Mouse (Mus musculus) stomach, postnatal 0 days (tissue): ENCODE data around the gene Sez6l2. TPM values are rescaled to one million over a fixed set of nuclear protein-coding genes. Genes with fewer than 3 reads are reported as not detected.
A peak's percentile ranks its signal among the peaks of the same experiment; 100 is the strongest.

ENCODE experiments used
- ATAC-seq: fragments of 200-750 bp; cut with Nextera tagmentation; 2 replicates; pipeline ENCODE4 v1.8.0; 2017; ENCODE audit not compliant: low FRiP score, low TSS enrichment
- DNase-seq: peaks from one replicate; pipeline ENCODE4 v3.0.0-alpha.2; 2016; ENCODE audit warnings: low spot score
- H3K27ac ChIP-seq: fragments of 300-500 bp; sonication (generic); replicated peaks from 2 replicates; pipeline ENCODE4 v1.5.1; 2014; ENCODE audit warnings: mild to moderate bottlenecking, control low read depth
- H3K27me3 ChIP-seq: fragments of 300-500 bp; sonication (generic); 2 replicates; pipeline ENCODE4 v1.6.1; 2014; ENCODE audit warnings: low read length; ENCODE audit not compliant: control insufficient read depth, insufficient read depth
- H3K36me3 ChIP-seq: fragments of 300-500 bp; sonication (generic); 2 replicates; pipeline ENCODE4 v1.6.1; 2014; ENCODE audit warnings: low read length, mixed read lengths; ENCODE audit not compliant: control insufficient read depth, insufficient read depth
- H3K4me1 ChIP-seq: fragments of 300-500 bp; sonication (generic); replicated peaks from 2 replicates; pipeline ENCODE4 v1.6.1; 2014; ENCODE audit warnings: antibody characterized with exemption; ENCODE audit not compliant: control insufficient read depth, insufficient read depth
- H3K4me2 ChIP-seq: fragments of 300-500 bp; sonication (generic); replicated peaks from 2 replicates; pipeline ENCODE4 v1.6.1; 2014; ENCODE audit warnings: low read depth, mild to moderate bottlenecking, control low read depth, moderate library complexity
- H3K4me3 ChIP-seq: fragments of 300-500 bp; sonication (generic); 2 replicates; pipeline ENCODE4 v1.5.1; 2014; ENCODE audit warnings: low read depth, low read length, control low read depth
- H3K9ac ChIP-seq: fragments of 300-500 bp; sonication (generic); 2 replicates; pipeline ENCODE4 v1.6.1; 2014; ENCODE audit warnings: mild to moderate bottlenecking, low read length, control low read depth, mixed read lengths
- H3K9me3 ChIP-seq: fragments of 300-500 bp; sonication (generic); 2 replicates; pipeline ENCODE4 v1.6.1; 2016; ENCODE audit warnings: low read length; ENCODE audit not compliant: control insufficient read depth
- CTCF ChIP-seq: IDR thresholded peaks from 2 replicates; pipeline ENCODE4 v1.5.1; 2016; ENCODE audit warnings: antibody characterized with exemption, low read depth, mild to moderate bottlenecking, moderate library complexity
- EP300 ChIP-seq: optimal IDR thresholded peaks from 2 replicates; pipeline ENCODE3; 2016; ENCODE audit warnings: antibody characterized with exemption
- WGBS: fragments of 180-500 bp; shearing (Covaris S2); extraction: QIAGEN DNeasy Blood & Tissue Kit; methylation state at CpG from one replicate; pipeline ENCODE4 v1.1.7; 2014; 5-methylcytosine and 5-hydroxymethylcytosine counted together
- polyA plus RNA-seq: library from polyadenylated mRNA; unstranded; fragments of >200 nt; fragmentation: Nextera tagmentation; extraction: Ambion mirVana; gene quantifications from 2 replicates; pipeline ENCODE4 v1.2.1, GENCODE M21; 2015

Gene Sez6l2
- polyA plus RNA-seq, 1 experiment from 2014 or later: 1.5 TPM

DNA sequence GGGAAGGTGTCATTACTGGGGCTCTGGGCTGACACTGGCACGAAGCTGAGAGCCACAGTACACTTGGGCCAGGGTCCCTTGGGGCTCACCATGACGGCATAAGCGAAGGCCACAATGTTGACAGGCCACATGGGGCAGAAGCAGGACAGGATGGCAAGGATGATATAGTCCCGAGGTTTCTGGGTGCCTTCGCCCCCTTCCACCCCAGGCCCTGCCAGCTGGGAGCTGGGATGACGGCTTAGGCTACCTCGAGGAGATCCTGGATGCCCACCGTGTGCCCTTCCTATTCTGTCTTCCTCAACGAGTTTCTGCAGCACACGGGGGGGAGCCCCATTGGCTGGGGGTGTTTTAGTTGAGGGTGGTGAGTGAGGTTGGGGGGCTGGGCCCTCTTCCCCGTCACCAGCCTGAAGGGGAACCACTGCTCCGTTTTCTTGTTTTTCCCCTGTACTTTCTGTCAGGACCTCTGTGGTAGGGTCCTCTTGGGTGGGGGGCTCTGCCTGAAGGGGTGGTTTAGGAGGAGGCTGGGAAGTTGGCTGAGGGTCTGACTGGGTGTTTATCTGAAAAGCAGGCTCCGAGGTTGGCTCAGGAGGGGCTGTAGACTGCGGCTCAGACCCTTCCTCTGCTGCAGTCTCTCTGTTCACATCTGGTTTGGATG, 69.1 kb downstream of the Sez6l2 start:
- H3K27me3 ChIP-seq: no peaks in the 10 kb centered on the region
- WGBS: 74% methylated on average over 13 of the region's 14 CpGs
- peaks cover 6% of the 10 kb centered on the region for H3K4me1 ChIP-seq
- H3K27ac ChIP-seq: peak overlapping the region; percentile 69
- peak overlapping the region; percentile 61 for H3K4me2 ChIP-seq
- H3K9ac ChIP-seq: peak overlapping the region; percentile 61
- no peaks in the 10 kb centered on the region for H3K9me3 ChIP-seq
- DNase-seq (no peak), ATAC-seq (no peak)
- peak overlapping the region; percentile 47 for H3K4me3 ChIP-seq
- H3K36me3 ChIP-seq: peaks cover 3% of the 10 kb centered on the region; the same call in 1 of the 2 replicates
- TF ChIP-seq EP300: no peak
- TF ChIP-seq CTCF: no peak

DNA sequence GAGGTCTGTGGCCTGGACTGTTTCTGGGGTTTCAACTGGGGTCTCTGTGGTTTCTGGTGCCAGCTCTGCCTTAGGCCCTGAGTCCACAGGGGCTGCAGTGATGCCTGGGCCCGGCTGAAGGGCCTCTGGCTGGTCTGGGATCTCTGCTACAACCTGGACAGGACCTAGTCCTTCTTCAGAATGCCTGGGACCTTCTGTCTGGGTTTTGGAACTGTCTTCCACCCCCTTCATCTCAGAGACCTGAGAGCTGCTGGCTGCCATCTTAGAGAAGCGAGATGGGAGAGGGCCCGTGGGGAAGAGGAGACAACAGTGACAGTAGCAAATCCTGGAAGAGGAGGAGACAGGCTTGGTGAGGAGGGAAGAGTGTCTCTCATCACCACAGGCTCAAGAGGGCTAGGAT, 69.7 kb downstream of the Sez6l2 start:
- H3K9ac ChIP-seq: peak overlapping the region; percentile 61
- DNase-seq (no peak), ATAC-seq (no peak)
- H3K4me1 ChIP-seq: peaks cover 10% of the 10 kb centered on the region
- 55% methylated on average over 3 of the region's 3 CpGs for WGBS
- H3K4me2 ChIP-seq: peak overlapping the region; percentile 61
- H3K36me3 ChIP-seq: peaks cover 3% of the 10 kb centered on the region; the same call in 1 of the 2 replicates
- H3K9me3 ChIP-seq: no peaks in the 10 kb centered on the region
- H3K27ac ChIP-seq: peak overlapping the region; percentile 69
- H3K27me3 ChIP-seq: no peaks in the 10 kb centered on the region
- TF ChIP-seq CTCF (no peak), EP300 (no peak)
- peak overlapping the region; percentile 47 for H3K4me3 ChIP-seq

Other genes with a start within 250 kb of the Sez6l2 start
- gene Coro1a, start 242.8 kb upstream of the Sez6l2 start, polyA plus RNA-seq: 15.7 and 16.9 TPM in 2 replicates
- gene Mapk3, start 191.0 kb upstream of the Sez6l2 start, polyA plus RNA-seq: 114 and 116 TPM in 2 replicates
- gene Gdpd3, start 184.2 kb upstream of the Sez6l2 start, polyA plus RNA-seq: 51.3 and 53.1 TPM in 2 replicates
- 86.0 and 102 TPM in 2 replicates for gene Ypel3, start 173.6 kb upstream of the Sez6l2 start, polyA plus RNA-seq
- 0.08 and 0.18 TPM in 2 replicates for gene Tbx6, start 169.1 kb upstream of the Sez6l2 start, polyA plus RNA-seq
- gene Ppp4c, start 158.1 kb upstream of the Sez6l2 start, polyA plus RNA-seq: 118 and 122 TPM in 2 replicates
- gene Fam57b, start 152.9 kb upstream of the Sez6l2 start, polyA plus RNA-seq: 0.57 and 0.59 TPM in 2 replicates
- gene 4930451I11Rik, start 118.9 kb upstream of the Sez6l2 start, polyA plus RNA-seq: not detected in 2 replicates
- gene Doc2a, start 103.1 kb upstream of the Sez6l2 start, polyA plus RNA-seq: 0.15 and 0.41 TPM in 2 replicates
- 5.7 and 7.6 TPM in 2 replicates for gene Hirip3, start 88.6 kb upstream of the Sez6l2 start, polyA plus RNA-seq
- gene Ino80e, start 88.2 kb upstream of the Sez6l2 start, polyA plus RNA-seq: 31.0 and 34.4 TPM in 2 replicates
- 13.9 TPM in 2 replicates for gene Taok2, start 65.9 kb upstream of the Sez6l2 start, polyA plus RNA-seq
- gene Tmem219, start 27.6 kb upstream of the Sez6l2 start, polyA plus RNA-seq: 32.9 and 36.3 TPM in 2 replicates
- gene Kctd13, start 21.7 kb upstream of the Sez6l2 start, polyA plus RNA-seq: 9.7 and 10.2 TPM in 2 replicates
- 0.28 and 0.40 TPM in 2 replicates for gene Asphd1, start 981 bp upstream of the Sez6l2 start, polyA plus RNA-seq
- 79.3 and 80.4 TPM in 2 replicates for gene Cdipt, start 25.4 kb downstream of the Sez6l2 start, polyA plus RNA-seq
- gene Cdiptos, start 25.5 kb downstream of the Sez6l2 start, polyA plus RNA-seq: 1.5 and 1.7 TPM in 2 replicates
- 49.5 and 50.0 TPM in 2 replicates for gene Mvp, start 64.1 kb downstream of the Sez6l2 start, polyA plus RNA-seq
- 0.42 TPM in 1 of 2 replicates, not detected in the other for gene Pagr1b, start 65.9 kb downstream of the Sez6l2 start, polyA plus RNA-seq
- 8.7 and 25.1 TPM in 2 replicates for gene Pagr1a, start 66.8 kb downstream of the Sez6l2 start, polyA plus RNA-seq
- 12.0 and 27.5 TPM in 2 replicates for gene Gm42742, start 70.5 kb downstream of the Sez6l2 start, polyA plus RNA-seq
- 1.7 and 2.9 TPM in 2 replicates for gene Prrt2, start 70.6 kb downstream of the Sez6l2 start, polyA plus RNA-seq
- 21.3 and 25.5 TPM in 2 replicates for gene Maz, start 76.5 kb downstream of the Sez6l2 start, polyA plus RNA-seq
- 20.8 and 24.4 TPM in 2 replicates for gene Kif22, start 91.9 kb downstream of the Sez6l2 start, polyA plus RNA-seq
- 1.8 and 2.0 TPM in 2 replicates for gene Zg16, start 136.8 kb downstream of the Sez6l2 start, polyA plus RNA-seq
- 4.0 and 4.1 TPM in 2 replicates for gene AI467606, start 140.8 kb downstream of the Sez6l2 start, polyA plus RNA-seq
- gene Qprt, start 171.7 kb downstream of the Sez6l2 start, polyA plus RNA-seq: 0.89 and 1.4 TPM in 2 replicates
- 0.21 and 0.22 TPM in 2 replicates for gene Spn, start 187.3 kb downstream of the Sez6l2 start, polyA plus RNA-seq
- gene Cd2bp2, start 245.5 kb downstream of the Sez6l2 start, polyA plus RNA-seq: 22.8 and 25.2 TPM in 2 replicates